Mouse (Mus musculus): Measurements from ENCODE around the gene Nmnat2.

Nmnat2 gene

DNA sequence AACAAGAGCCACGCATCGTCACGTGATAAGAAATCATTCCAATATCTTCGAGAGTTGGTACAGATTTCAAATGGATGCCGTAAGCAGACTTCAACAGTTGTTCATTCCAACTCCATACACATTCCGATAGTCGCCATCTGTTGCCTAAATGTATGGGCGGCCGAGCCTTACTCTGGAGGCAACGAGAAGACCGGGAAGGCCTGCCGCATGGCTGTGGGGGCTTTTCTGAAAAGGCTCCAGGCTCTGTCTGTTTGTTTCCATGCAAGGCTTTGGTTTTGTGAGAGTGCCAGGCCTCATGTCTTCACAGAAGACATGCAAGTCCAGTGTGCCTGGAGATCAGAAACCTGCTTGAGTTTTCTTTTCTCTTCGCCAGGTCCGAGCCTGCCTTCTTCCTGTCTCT lies 28.6 kb downstream of the Nmnat2 start:
- in situ Hi-C loops (cut with MboI), result no loop called here

DNA sequence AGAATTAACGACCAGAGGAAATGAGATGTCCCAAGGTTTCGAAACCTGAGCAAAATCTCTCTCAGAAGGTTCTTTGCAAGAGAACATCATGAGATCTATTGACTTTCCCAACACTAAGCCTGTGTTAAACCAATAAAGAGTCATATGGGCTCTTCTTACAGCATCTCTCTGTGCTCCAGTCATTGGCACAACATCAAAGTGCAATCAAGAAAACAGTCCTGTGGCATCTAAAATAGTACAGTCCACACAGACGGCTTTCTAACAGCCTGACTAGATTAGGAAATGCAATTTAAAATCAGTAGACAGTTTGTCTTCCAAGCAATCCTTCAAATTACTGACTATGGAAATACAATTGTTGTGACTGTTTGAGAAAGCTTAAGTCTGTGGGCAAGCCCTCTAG lies 32.2 kb downstream of the Nmnat2 start:
- in situ Hi-C loops (cut with MboI), result no loop called here

GRCm38 (mm10) chr1:152990067-152990466 lies 35.3 kb downstream of the Nmnat2 start:
- in situ Hi-C loops (cut with MboI), result no loop called here

- in situ Hi-C loops (cut with MboI), result no loop called here
These were observed 37.7 kb downstream of the Nmnat2 start for GRCm38 (mm10) chr1:152992271-152993134.

DNA sequence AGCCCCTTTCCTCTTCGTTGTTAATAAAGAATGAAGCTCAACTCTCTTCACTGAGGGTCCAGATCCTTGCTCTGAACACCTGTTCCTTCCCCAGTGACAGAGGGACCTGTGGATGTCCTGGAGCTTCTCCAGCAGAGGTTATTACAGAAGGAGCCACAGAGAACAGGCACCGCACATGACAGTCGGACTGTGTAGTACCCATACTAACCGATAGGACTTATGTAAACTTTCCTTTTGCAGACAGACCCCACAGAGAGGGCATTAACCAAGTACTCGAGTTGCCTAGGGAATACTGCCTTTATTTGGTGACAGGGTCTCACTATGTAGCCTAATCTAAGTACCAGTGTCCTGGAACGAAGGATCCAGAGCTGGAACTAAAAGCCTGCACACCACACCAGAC lies 39.0 kb downstream of the Nmnat2 start:
- in situ Hi-C loops (cut with MboI), result no loop called here

DNA sequence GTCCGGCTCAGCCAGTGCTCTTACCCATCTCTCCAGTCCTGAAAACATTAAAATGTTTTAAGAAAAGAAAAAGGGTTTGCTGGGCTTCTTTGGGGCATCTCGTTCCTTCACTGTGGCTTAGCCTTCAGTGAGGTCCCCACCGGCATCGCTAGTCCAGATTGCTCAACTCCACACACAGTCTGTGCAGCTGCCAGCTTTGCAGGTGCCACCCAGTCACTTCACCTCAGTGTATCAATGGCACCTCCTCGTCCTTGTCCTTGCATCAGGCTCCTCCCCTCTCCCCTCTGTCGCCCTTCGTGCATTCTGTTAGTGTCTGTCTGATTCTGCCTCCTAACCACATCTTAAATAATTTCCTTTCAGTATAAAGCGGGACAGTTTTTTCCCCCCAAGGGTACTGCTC lies 45.2 kb downstream of the Nmnat2 start:
- in situ Hi-C loops (cut with MboI), result no loop called here

DNA sequence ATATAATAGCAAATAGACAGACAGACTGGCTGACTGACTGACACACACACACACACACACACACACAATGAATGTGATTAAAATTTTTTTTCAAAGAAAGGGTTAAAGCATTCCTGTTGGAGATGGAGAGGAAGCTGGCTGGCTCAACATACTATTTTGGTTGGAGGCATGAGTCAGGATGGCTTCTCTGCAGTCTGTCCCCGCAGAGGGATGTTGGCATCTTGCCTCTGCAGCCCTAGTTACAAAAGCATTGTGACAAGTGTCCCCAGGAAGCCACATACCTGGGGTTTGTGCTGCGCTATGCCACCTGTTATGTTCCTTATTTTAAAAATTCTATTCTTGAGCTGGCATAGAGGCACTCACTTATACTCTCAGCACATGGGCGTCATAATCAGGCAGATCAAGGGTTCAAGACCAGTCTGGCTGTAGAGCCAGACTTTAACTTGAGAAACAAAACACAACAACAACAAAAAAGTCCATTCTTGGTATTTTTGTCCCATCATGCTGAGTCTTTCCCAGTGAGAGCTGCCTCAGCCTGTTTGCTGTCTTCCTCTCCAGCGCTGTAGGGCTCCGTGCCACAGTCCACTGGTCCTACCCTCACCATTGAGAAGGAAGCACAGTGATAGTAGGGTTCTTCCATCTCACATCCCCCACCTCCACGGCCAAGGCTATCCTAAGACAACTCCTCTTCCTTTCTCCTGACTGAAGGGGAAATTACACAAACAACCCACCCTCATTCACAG lies 45.9 kb downstream of the Nmnat2 start:
- in situ Hi-C loops (cut with MboI), result no loop called here

GRCm38 (mm10) chr1:153002295-153003050 lies 47.7 kb downstream of the Nmnat2 start:
- in situ Hi-C loops (cut with MboI), result no loop called here

DNA sequence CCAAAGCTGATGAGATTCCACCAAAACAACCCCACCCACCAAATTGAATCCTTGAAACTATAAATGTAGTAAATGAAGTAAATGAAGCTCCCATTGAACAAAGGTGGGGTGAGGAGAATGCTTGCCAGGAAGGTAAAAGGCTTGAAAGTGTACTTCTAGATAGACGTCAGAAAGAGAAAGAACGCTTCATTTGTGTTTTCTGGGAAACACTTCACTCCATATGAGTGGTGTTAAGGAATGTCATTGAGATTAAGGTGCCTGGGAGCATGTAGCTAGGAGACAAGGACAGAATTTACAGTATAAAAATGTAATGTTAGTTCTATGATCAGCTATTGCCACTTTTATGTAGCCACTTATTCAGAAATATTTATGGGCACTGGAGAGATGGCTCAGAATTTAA lies 49.7 kb downstream of the Nmnat2 start:
- in situ Hi-C loops (cut with MboI), result no loop called here

- in situ Hi-C loops (cut with MboI), result no loop called here
These were observed 51.3 kb downstream of the Nmnat2 start for GRCm38 (mm10) chr1:153006054-153006453.

DNA sequence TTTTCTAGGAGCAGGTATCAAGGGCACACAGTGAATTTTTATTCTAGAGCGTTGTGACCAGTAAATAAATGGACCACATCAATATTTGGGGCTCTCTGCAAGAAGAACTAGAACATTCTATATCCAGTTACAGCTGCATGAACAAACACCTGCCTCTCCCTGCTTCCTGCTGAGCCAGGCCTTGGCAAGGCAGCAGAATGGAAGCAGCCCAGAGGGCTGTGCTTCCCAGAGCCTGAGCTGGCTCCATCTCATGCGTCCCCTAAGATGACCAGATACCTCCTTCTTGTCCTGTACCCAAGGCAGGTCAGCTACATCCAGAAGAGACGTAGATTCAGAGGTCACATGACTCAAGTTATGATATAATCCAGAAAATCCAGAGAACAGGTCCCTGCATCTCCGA lies 52.0 kb downstream of the Nmnat2 start:
- in situ Hi-C loops (cut with MboI), result no loop called here

DNA sequence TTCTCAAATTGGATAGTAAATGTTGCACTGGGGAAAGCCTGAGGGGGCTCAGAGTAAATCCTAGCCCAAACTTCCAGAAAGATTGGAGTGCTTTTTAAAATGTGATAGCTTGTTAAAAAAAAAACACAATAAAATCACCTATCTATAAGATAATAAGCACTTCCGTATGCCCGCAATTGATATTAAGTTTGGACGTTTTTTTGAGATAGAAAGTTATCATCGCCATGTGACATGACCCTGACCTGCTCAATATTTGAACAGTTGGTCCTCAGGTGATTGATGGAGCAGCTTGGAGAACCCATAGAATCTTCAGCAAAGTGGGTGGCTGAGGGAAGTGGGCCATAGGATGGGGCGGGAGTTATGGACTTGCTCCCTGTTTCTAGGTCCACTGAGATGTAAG lies 52.5 kb downstream of the Nmnat2 start:
- in situ Hi-C loops (cut with MboI), result no loop called here

DNA sequence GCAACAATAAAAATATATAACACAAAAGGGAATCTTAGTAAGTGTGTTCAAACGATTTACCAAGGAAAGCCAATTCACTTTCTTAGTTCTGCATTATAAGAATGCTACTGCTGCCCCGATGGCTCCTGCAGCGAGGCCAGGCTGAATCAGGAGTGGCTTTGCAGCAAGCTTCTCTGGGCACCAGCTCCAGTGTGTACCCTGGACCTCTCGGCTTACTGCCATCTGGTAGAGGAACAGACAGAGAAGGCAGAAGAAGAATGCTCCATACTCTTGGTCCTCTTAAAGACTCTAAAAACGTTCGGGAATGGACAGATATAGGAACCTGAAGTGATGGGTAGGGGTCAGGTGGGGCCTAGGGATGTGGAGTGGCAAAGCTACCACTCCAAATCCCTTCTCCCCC lies 53.0 kb downstream of the Nmnat2 start:
- in situ Hi-C loops (cut with MboI), result no loop called here

- in situ Hi-C loops (cut with MboI), result no loop called here
These were observed 54.5 kb downstream of the Nmnat2 start for GRCm38 (mm10) chr1:153009338-153009737.

- in situ Hi-C loops (cut with MboI), result no loop called here
These were observed 55.9 kb downstream of the Nmnat2 start for GRCm38 (mm10) chr1:153010353-153011351.

GRCm38 (mm10) chr1:153011544-153011943 lies 56.8 kb downstream of the Nmnat2 start:
- in situ Hi-C loops (cut with MboI), result no loop called here

- in situ Hi-C loops (cut with MboI), result no loop called here
These were observed 58.9 kb downstream of the Nmnat2 start for GRCm38 (mm10) chr1:153013541-153014288.

DNA sequence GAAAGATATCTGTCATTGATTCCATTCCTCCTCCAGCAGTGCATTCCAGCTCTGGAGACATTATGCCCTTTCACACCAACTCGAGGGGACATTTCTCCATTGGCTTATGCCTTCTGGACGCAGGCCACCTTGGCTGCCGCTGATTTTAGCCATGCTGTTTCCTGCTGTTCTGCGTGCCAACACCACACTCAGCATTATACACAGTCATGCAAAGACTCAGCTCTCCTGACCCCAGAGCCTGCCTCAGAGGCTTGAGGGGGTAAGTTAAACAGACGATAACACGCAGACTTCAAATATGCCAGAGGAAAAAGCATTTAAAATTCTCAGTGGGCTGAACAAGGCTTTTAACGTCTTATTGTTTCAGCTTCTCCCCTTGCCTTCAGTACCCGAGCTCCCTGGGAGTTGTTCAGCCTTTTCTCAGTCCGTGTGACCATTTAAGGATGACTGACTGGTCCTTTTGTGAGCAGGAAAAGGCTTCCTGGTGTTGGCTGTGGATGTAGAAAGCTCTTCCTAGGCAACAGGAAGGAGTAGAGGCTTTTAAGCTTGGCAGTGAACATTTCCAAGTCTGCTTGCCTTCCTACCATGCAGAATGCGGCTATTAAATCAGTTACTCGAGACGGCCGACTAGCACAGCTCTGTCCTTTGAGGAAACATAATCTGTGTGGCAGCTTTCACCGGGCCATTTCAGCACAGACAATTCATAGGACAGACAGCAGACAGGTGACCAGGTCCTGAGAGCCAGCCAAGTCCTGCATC lies 59.8 kb downstream of the Nmnat2 start:
- in situ Hi-C loops (cut with MboI), result no loop called here

- in situ Hi-C loops (cut with MboI), result no loop called here
These were observed 61.8 kb downstream of the Nmnat2 start for GRCm38 (mm10) chr1:153016465-153017163.
